In genomic region chr15:97821321-97821982, GRCm38 (mm10) we compare ENCODE assay signal across 8 mouse cellular contexts. TPM values are rescaled to one million over a fixed set of nuclear protein-coding genes. Genes with fewer than 3 reads are reported as not detected.
DNase-seq lines count a peak whose midpoint lies in the region; ATAC-seq and TF ChIP-seq lines count a peak whose summit lies in the region.

No protein-coding gene starts in this region.

- peak overlapping the region; percentile 95 for H3K27ac ChIP-seq in spleen, adult 2 months (ENCODE audit: insufficient read depth, low read length)
- 0 out of 2 replicates have a peak overlapping the region, but pooled peaks have one; percentile 41 for H3K27ac ChIP-seq in cortical plate, adult 2 months (ENCODE audit: insufficient read depth, low read length)
- H3K27ac ChIP-seq in intestine, postnatal 0 days (ENCODE audit: low read depth, low read length): peak overlapping the region; percentile 16

- no peak overlapping the region for H3K9ac ChIP-seq in intestine, postnatal 0 days (ENCODE audit: low read depth, low read length)

- no peaks in the 10 kb centered on the region for H3K9me3 ChIP-seq in intestine, postnatal 0 days (ENCODE audit: control insufficient read depth)

- no peak for TF ChIP-seq CTCF in spleen, adult 2 months (IDR thresholded peaks at IDR 0.05; ENCODE audit: extremely low read depth, insufficient read depth, insufficient read length, insufficient replicate concordance)
- no peak for TF ChIP-seq CTCF in cortical plate, adult 2 months (IDR thresholded peaks at IDR 0.05; ENCODE audit: extremely low read depth, insufficient read depth, low read length)
- TF ChIP-seq CTCF in intestine, postnatal 0 days (IDR thresholded peaks at IDR 0.05; ENCODE audit: low read depth): peak; percentile 28; the same call in 1 of the 2 replicates

- no peaks in the 10 kb centered on the region for H3K27me3 ChIP-seq in spleen, adult 2 months (ENCODE audit: control insufficient read depth, insufficient read depth, low read length)
- no peaks in the 10 kb centered on the region for H3K27me3 ChIP-seq in intestine, postnatal 0 days (replicated peaks; ENCODE audit: control insufficient read depth, insufficient read depth, low read length)

- H3K4me3 ChIP-seq in spleen, adult 2 months (ENCODE audit: extremely low read depth, insufficient read depth, insufficient read length): peak overlapping the region; percentile 38
- no peak overlapping the region for H3K4me3 ChIP-seq in cortical plate, adult 2 months (ENCODE audit: insufficient read depth, low read length)
- no peak overlapping the region for H3K4me3 ChIP-seq in intestine, postnatal 0 days (ENCODE audit: low read depth, low read length)

- 0 out of 2 replicates have a peak, but pooled peaks cover 2% of the 10 kb centered on the region for H3K36me3 ChIP-seq in spleen, adult 2 months (ENCODE audit: control insufficient read depth, insufficient read depth, low read length)
- no peaks in the 10 kb centered on the region for H3K36me3 ChIP-seq in intestine, postnatal 0 days (ENCODE audit: control insufficient read depth, insufficient read depth)

- DNase-seq in spleen, adult 2 months (ENCODE audit: low read depth in 1 of 2, low spot score in 2 of 2): peak in 1 of 2 experiments; percentile 36
- DNase-seq in spleen, adult 12 weeks (ENCODE audit: low spot score): no peak
- DNase-seq in lung, postnatal 36 days: peak; percentile 76
- DNase-seq in urinary bladder, postnatal 14 days (ENCODE audit: low spot score): no peak
- DNase-seq in retina, postnatal 1 day: no peak

- 13% methylated on average over 10 of the region's 10 CpGs for WGBS in spleen, adult 2 months
- 53% methylated on average over 10 of the region's 10 CpGs for WGBS in intestine, postnatal 0 days

- 0 out of 2 replicates have a peak overlapping the region, but pooled peaks have one; percentile 6 for H3K4me2 ChIP-seq in intestine, postnatal 0 days (replicated peaks; ENCODE audit: low read depth)

- no peak for ATAC-seq in intestine, postnatal 0 days
- no peak for ATAC-seq in cerebellum, adult (ENCODE audit: insufficient number of reproducible peaks, low FRiP score, low TSS enrichment)

- peaks cover 68% of the 10 kb centered on the region for H3K4me1 ChIP-seq in spleen, adult 2 months (ENCODE audit: control insufficient read depth, insufficient read depth, insufficient read length)
- peaks cover 16% of the 10 kb centered on the region for H3K4me1 ChIP-seq in cortical plate, adult 2 months (ENCODE audit: control insufficient read depth, insufficient read depth, low read length)
- H3K4me1 ChIP-seq in intestine, postnatal 0 days (replicated peaks; ENCODE audit: control insufficient read depth, insufficient read depth, low read length): no peaks in the 10 kb centered on the region

- no peak for TF ChIP-seq POLR2A in spleen, adult 2 months (IDR thresholded peaks at IDR 0.05; ENCODE audit: low read depth, low read length)
- TF ChIP-seq POLR2A in cortical plate, adult 2 months (IDR thresholded peaks at IDR 0.05; ENCODE audit: extremely low read depth, insufficient read depth, low read length): no peak

RNA-seq across cellular contexts. Expression of gene Hdac7, which starts 22.9 kb away (rescaled TPM):
- 104 and 137 TPM in 2 replicates for polyA plus RNA-seq in spleen, adult 2 months (2012; rRNA removed)
- 64.7 and 73.9 TPM in 2 replicates for polyA plus RNA-seq in cortical plate, adult 2 months (2012; rRNA removed)
- polyA plus RNA-seq in intestine, postnatal 0 days (2015; fragmentation: Nextera tagmentation; extraction: Ambion mirVana): 7.8 and 9.2 TPM in 2 replicates

RNA-seq across cellular contexts. Expression of gene Slc48a1, which starts 43.1 kb away (rescaled TPM):
- 94.0 and 117 TPM in 2 replicates for polyA plus RNA-seq in spleen, adult 2 months (2012; rRNA removed)
- polyA plus RNA-seq in cortical plate, adult 2 months (2012; rRNA removed): 140 and 155 TPM in 2 replicates
- 23.1 and 24.3 TPM in 2 replicates for polyA plus RNA-seq in intestine, postnatal 0 days (2015; fragmentation: Nextera tagmentation; extraction: Ambion mirVana)

RNA-seq across cellular contexts. Expression of gene Rapgef3, which starts 53.7 kb away (rescaled TPM):
- polyA plus RNA-seq in spleen, adult 2 months (2012; rRNA removed): 28.8 and 33.6 TPM in 2 replicates
- polyA plus RNA-seq in cortical plate, adult 2 months (2012; rRNA removed): 40.2 and 45.9 TPM in 2 replicates
- polyA plus RNA-seq in intestine, postnatal 0 days (2015; fragmentation: Nextera tagmentation; extraction: Ambion mirVana): 2.7 and 3.5 TPM in 2 replicates

Comparison
In these comparisons a context has a peak if more than half of its experiments do, and no peak if none do; other contexts are left out.
1. H3K27ac ChIP-seq: peak in every context shown above with its lines; median percentile 95 in spleen, adult 2 months; 41 in cortical plate, adult 2 months; 16 in intestine, postnatal 0 days.